Mouse (Mus musculus) erythroid progenitor cell, adult 5-6 weeks (primary cell): ENCODE data around the gene Spaca3. TPM values are rescaled to one million over a fixed set of nuclear protein-coding genes. Genes with fewer than 3 reads are reported as not detected.

Experiments used
- ATAC-seq: replicated peaks from 2 replicates; pipeline ENCODE4 v1.8.0; 2016; ENCODE audit warnings: moderate number of reproducible peaks, mild to moderate bottlenecking, moderate TSS enrichment, inconsistent platforms; ENCODE audit not compliant: poor library complexity, low FRiP score, severe bottlenecking
- total RNA-seq, 2 experiments: library from RNA; stranded (forward) in 1 of 2; stranded (reverse) in 1 of 2; fragments of 150-400 nt in 1 of 2; fragments of 186-747, 209-891 nt in 1 of 2; gene quantifications; 2 replicates each; pipeline versions ENCODE4 v1.2.3 to v1.2.4; 2015 to 2017; ENCODE audit warnings: low replicate concordance in 2 of 2

Spaca3 gene
- total RNA-seq, 2 experiments from 2014 or later: not detected

GRCm38 (mm10) chr11:80856827-80857226 is 1.3 kb upstream of the Spaca3 start:
- ATAC-seq: no peak

GRCm38 (mm10) chr11:80862941-80863340 is 4.8 kb downstream of the Spaca3 start:
- ATAC-seq: no peak

GRCm38 (mm10) chr11:80868039-80868438 is 9.9 kb downstream of the Spaca3 start:
- ATAC-seq: no peak

- ATAC-seq: peak; percentile 57; the same call in 1 of the 2 replicates
Observed at GRCm38 (mm10) chr11:80872509-80873474, 14.6 kb downstream of the Spaca3 start.

- ATAC-seq: no peak
Observed at GRCm38 (mm10) chr11:80877131-80877651, 19.0 kb downstream of the Spaca3 start.

- ATAC-seq: no peak
Observed at GRCm38 (mm10) chr11:80878026-80878425, 19.9 kb downstream of the Spaca3 start.

GRCm38 (mm10) chr11:80882229-80882810 is 24.2 kb downstream of the Spaca3 start:
- no peak for ATAC-seq

- no peak for ATAC-seq
Observed at GRCm38 (mm10) chr11:80884521-80885231, 26.5 kb downstream of the Spaca3 start.

- no peak for ATAC-seq
Observed at GRCm38 (mm10) chr11:80886365-80886764, 28.2 kb downstream of the Spaca3 start.

- ATAC-seq: no peak
Observed at GRCm38 (mm10) chr11:80887021-80887420, 28.9 kb downstream of the Spaca3 start.

- ATAC-seq: no peak
Observed at GRCm38 (mm10) chr11:80889336-80890063, 31.3 kb downstream of the Spaca3 start.

GRCm38 (mm10) chr11:80895853-80896252 is 37.7 kb downstream of the Spaca3 start:
- ATAC-seq: no peak

- no peak for ATAC-seq
Observed at GRCm38 (mm10) chr11:80900555-80900954, 42.4 kb downstream of the Spaca3 start.

GRCm38 (mm10) chr11:80902664-80903063 is 44.5 kb downstream of the Spaca3 start:
- no peak for ATAC-seq

GRCm38 (mm10) chr11:80903426-80903825 is 45.3 kb downstream of the Spaca3 start:
- ATAC-seq: no peak

- ATAC-seq: no peak
Observed at GRCm38 (mm10) chr11:80904559-80904958, 46.4 kb downstream of the Spaca3 start.

GRCm38 (mm10) chr11:80906456-80906855 is 48.3 kb downstream of the Spaca3 start:
- no peak for ATAC-seq

- no peak for ATAC-seq
Observed at GRCm38 (mm10) chr11:80907820-80908219, 49.7 kb downstream of the Spaca3 start.

GRCm38 (mm10) chr11:80912721-80913120 is 54.6 kb downstream of the Spaca3 start:
- no peak for ATAC-seq
